Mouse (Mus musculus): ENCODE measurements around the gene Sbno2.

Sbno2 gene

GRCm38 (mm10) chr10:80015583-80015982 is 89.8 kb downstream of the Sbno2 start:
- no peak for DNase-seq

- peak in 1 of 2 experiments; percentile 5 for DNase-seq
Measured at GRCm38 (mm10) chr10:80014484-80015290, 90.7 kb downstream of the Sbno2 start.

GRCm38 (mm10) chr10:80013609-80014008 is 91.8 kb downstream of the Sbno2 start:
- peak in 1 of 2 experiments; percentile 6 for DNase-seq

GRCm38 (mm10) chr10:80011740-80012139 is 93.6 kb downstream of the Sbno2 start:
- peak in 1 of 2 experiments; percentile 5 for DNase-seq
